Mouse (Mus musculus): Measurements from ENCODE around the gene Fam71d.

- TF ChIP-seq MAFK (IDR thresholded peaks at IDR 0.05; ENCODE audit: insufficient read depth, low read depth, low read length) (no peak), ZC3H11A (IDR thresholded peaks at IDR 0.05; ENCODE audit: borderline replicate concordance, low read depth, low read length) (no peak), HCFC1 (IDR thresholded peaks at IDR 0.05; ENCODE audit: borderline replicate concordance, insufficient read depth, low read length) (no peak), ZNF384 (IDR thresholded peaks at IDR 0.05; ENCODE audit: low read depth, low read length) (no peak), CHD2 (IDR thresholded peaks at IDR 0.05; ENCODE audit: low read depth, low read length) (no peak)
These were observed 5.6 kb upstream of the Fam71d start for GRCm38 (mm10) chr12:78685669-78686215.
